Mouse (Mus musculus): Measurements from ENCODE around the gene Arhgap22. TPM values are rescaled to one million over a fixed set of nuclear protein-coding genes. Genes with fewer than 3 reads are reported as not detected.

Arhgap22 gene
- polyA plus RNA-seq (2017; shearing (Covaris generic)), result 0.60 TPM

GRCm38 (mm10) chr14:33213823-33214766 lies at the start of gene Arhgap22:
Gene Arhgap22, plus strand, starts transcription at chr14:33214026.

GRCm38 (mm10) chr14:33185068-33185800 lies 28.6 kb upstream of the Arhgap22 start, which contains the start of gene Wdfy4:
Gene Wdfy4, minus strand, starts transcription at chr14:33185508.

Other genes starting within 250 kb of the Arhgap22 start
- not detected for gene Lrrc18, start 222.6 kb upstream of the Arhgap22 start, polyA plus RNA-seq (2017; shearing (Covaris generic))
- gene Wdfy4, start 28.5 kb upstream of the Arhgap22 start, polyA plus RNA-seq (2017; shearing (Covaris generic)), result 0.69 TPM
- gene Mapk8, start 233.1 kb downstream of the Arhgap22 start, polyA plus RNA-seq (2017; shearing (Covaris generic)), result 7.6 TPM

Measured in inflammation-experienced regulatory T-cells, adult 16 weeks (primary cell).